ENCODE assay signal across 8 mouse cellular contexts in genomic region chr14:87463963-87464654, GRCm38 (mm10). TPM values are rescaled to one million over a fixed set of nuclear protein-coding genes. Genes with fewer than 3 reads are reported as not detected.
DNase-seq lines count a peak whose midpoint lies in the region; ATAC-seq and TF ChIP-seq lines count a peak whose summit lies in the region.

No protein-coding gene starts in this region.

- 0 out of 2 replicates have a peak, but pooled peaks cover 3% of the 10 kb centered on the region for H3K4me1 ChIP-seq in limb, embryonic 13.5 days

- ATAC-seq in activated CD4-positive, CD25-positive, alpha-beta regulatory T cell, adult 4 months = peak; percentile 84
- peak; percentile 94 for ATAC-seq in common myeloid progenitor, adult 5-6 weeks (replicated peaks; ENCODE audit: low read depth, poor library complexity, severe bottlenecking)
- ATAC-seq in limb, embryonic 13.5 days (ENCODE audit: low FRiP score, low read depth) = peak; percentile 58; the same call in 1 of the 2 replicates

- peaks cover 3% of the 10 kb centered on the region for H3K36me3 ChIP-seq in limb, embryonic 13.5 days
- no peaks in the 10 kb centered on the region for H3K36me3 ChIP-seq in splenic B cell, adult 2 months (ENCODE audit: control insufficient read depth, insufficient read depth, low read length, poor library complexity, severe bottlenecking)

- no peak overlapping the region for H3K4me2 ChIP-seq in limb, embryonic 13.5 days (replicated peaks)

- no peaks in the 10 kb centered on the region for H3K9me3 ChIP-seq in limb, embryonic 13.5 days

- H3K4me3 ChIP-seq in gastrocnemius, adult 2 months = no peak overlapping the region
- no peak overlapping the region for H3K4me3 ChIP-seq in limb, embryonic 13.5 days

- no peak overlapping the region for H3K9ac ChIP-seq in limb, embryonic 13.5 days

- DNase-seq in 416B (ENCODE audit: low read depth) = peak; percentile 83
- peak; percentile 73 for DNase-seq in gastrocnemius, adult 2 months
- peak; percentile 75 for DNase-seq in kidney, adult 9 months
- peak; percentile 84 for DNase-seq in naive thymus-derived CD4-positive, alpha-beta T cell, adult 2 months (ENCODE audit: low read depth)
- DNase-seq in splenic B cell, adult 2 months (ENCODE audit: low read depth, low spot score) = peak; percentile 75

- no peak overlapping the region for H3K27ac ChIP-seq in gastrocnemius, adult 2 months
- no peak overlapping the region for H3K27ac ChIP-seq in limb, embryonic 13.5 days

- WGBS in limb, embryonic 13.5 days = 18% methylated on average over 11 of the region's 11 CpGs

- intact Hi-C loops in gastrocnemius, adult 2 months (cut with DNase I) = no loop called here

- TF ChIP-seq CTCF in gastrocnemius, adult 2 months (IDR thresholded peaks at IDR 0.05) = peak; percentile 93

- H3K27me3 ChIP-seq in limb, embryonic 13.5 days = no peaks in the 10 kb centered on the region
- no peaks in the 10 kb centered on the region for H3K27me3 ChIP-seq in splenic B cell, adult 2 months (ENCODE audit: control insufficient read depth, insufficient read depth, low read length, poor library complexity, severe bottlenecking)

RNA-seq across cellular contexts. Expression of gene Tdrd3, which starts 47.7 kb away (rescaled TPM):
- 10 to 100 TPM; 19.0 to 22.3 TPM for polyA plus RNA-seq in activated CD4-positive, CD25-positive, alpha-beta regulatory T cell, adult 4 months (2017; shearing (Covaris generic))
- 35.2 and 41.6 TPM in 2 replicates for total RNA-seq in common myeloid progenitor, adult 5-6 weeks (2017)
- total RNA-seq in gastrocnemius, adult 2 months (2021) = 10 to 100 TPM; 23.5 to 24.2 TPM
- 39.4 and 39.7 TPM in 2 replicates for polyA plus RNA-seq in limb, embryonic 13.5 days (2015; fragmentation: Nextera tagmentation; extraction: Ambion mirVana)
